Mouse (Mus musculus) naive thymus-derived CD4-positive, alpha-beta T cell, adult 2 months (primary cell): ENCODE results near the gene C1qtnf2.

Experiments
- DNase-seq: peaks from one replicate; pipeline ENCODE4 v3.0.0-alpha.2; 2011; ENCODE audit warnings: low read depth

Gene C1qtnf2

GRCm38 (mm10) chr11:43474225-43474774, at the start of gene C1qtnf2:
TSS of gene C1qtnf2 (plus strand) at chr11:43474276.
- DNase-seq, result peak; percentile 53

GRCm38 (mm10) chr11:43424386-43424785, 49.7 kb upstream of the C1qtnf2 start:
- peak; percentile 25 for DNase-seq

- DNase-seq, result no peak
Observed at GRCm38 (mm10) chr11:43425166-43425709, 48.8 kb upstream of the C1qtnf2 start.

- DNase-seq, result peak; percentile 92
Observed at GRCm38 (mm10) chr11:43425824-43426413, 48.2 kb upstream of the C1qtnf2 start, which contains the start of gene Pttg1. TSS of gene Pttg1 (minus strand) at chr11:43426251.

GRCm38 (mm10) chr11:43426414-43426884, 47.6 kb upstream of the C1qtnf2 start:
- DNase-seq, result no peak

- DNase-seq, result peak; percentile 90
Observed at GRCm38 (mm10) chr11:43433254-43434023, 40.6 kb upstream of the C1qtnf2 start, which contains the start of gene Slu7. TSS of gene Slu7 (plus strand) at chr11:43433744.

- no peak for DNase-seq
Observed at GRCm38 (mm10) chr11:43434024-43434407, 40.1 kb upstream of the C1qtnf2 start.

GRCm38 (mm10) chr11:43441121-43441520, 33.0 kb upstream of the C1qtnf2 start:
- DNase-seq, result no peak

GRCm38 (mm10) chr11:43443183-43443582, 30.9 kb upstream of the C1qtnf2 start:
- no peak for DNase-seq

- no peak for DNase-seq
Observed at GRCm38 (mm10) chr11:43449916-43450315, 24.2 kb upstream of the C1qtnf2 start.

- DNase-seq, result no peak
Observed at GRCm38 (mm10) chr11:43451322-43451721, 22.8 kb upstream of the C1qtnf2 start.

- DNase-seq, result no peak
Observed at GRCm38 (mm10) chr11:43452266-43452665, 21.8 kb upstream of the C1qtnf2 start.

- no peak for DNase-seq
Observed at GRCm38 (mm10) chr11:43463204-43463603, 10.9 kb upstream of the C1qtnf2 start.

- no peak for DNase-seq
Observed at GRCm38 (mm10) chr11:43470118-43470517, 4.0 kb upstream of the C1qtnf2 start.

- DNase-seq, result no peak
Observed at GRCm38 (mm10) chr11:43470881-43471820, 2.9 kb upstream of the C1qtnf2 start.

- no peak for DNase-seq
Observed at GRCm38 (mm10) chr11:43473115-43473514, 961 bp upstream of the C1qtnf2 start.

GRCm38 (mm10) chr11:43473635-43474224, 346 bp upstream of the C1qtnf2 start:
- no peak for DNase-seq

- no peak for DNase-seq
Observed at GRCm38 (mm10) chr11:43479376-43479775, 5.3 kb downstream of the C1qtnf2 start.

- no peak for DNase-seq
Observed at GRCm38 (mm10) chr11:43480561-43480960, 6.5 kb downstream of the C1qtnf2 start.

- no peak for DNase-seq
Observed at GRCm38 (mm10) chr11:43481672-43482522, 7.8 kb downstream of the C1qtnf2 start.
